Mouse (Mus musculus): ENCODE data around the gene Slc35f1.

- TF ChIP-seq TCF12 (IDR thresholded peaks at IDR 0.05; ENCODE audit: low read depth, low read length) (no peak), CTCF (IDR thresholded peaks at IDR 0.05 in 2 of 3, conservative IDR thresholded peaks at IDR 0.05 in 1 of 3; ENCODE audit: control insufficient read depth in 1 of 3, insufficient read depth in 1 of 3, low read depth in 2 of 3, low read length in 3 of 3, poor library complexity in 1 of 3, severe bottlenecking in 1 of 3) (no peak), MAX (IDR thresholded peaks at IDR 0.05; ENCODE audit: low read length) (no peak), USF1 (IDR thresholded peaks at IDR 0.05; ENCODE audit: low read depth, low read length) (no peak), POLR2A (IDR thresholded peaks at IDR 0.05; ENCODE audit: control insufficient read depth in 1 of 2, insufficient read depth in 1 of 2, low read depth in 1 of 2, low read length in 2 of 2, poor library complexity in 1 of 2) (no peak), KAT2A (conservative IDR thresholded peaks at IDR 0.05; ENCODE audit: low read depth, low read length) (no peak), RAD21 (IDR thresholded peaks at IDR 0.05; ENCODE audit: low read depth, low read length) (no peak), GATA1 (IDR thresholded peaks at IDR 0.05; ENCODE audit: low read depth, low read length) (no peak), ETS1 (IDR thresholded peaks at IDR 0.05; ENCODE audit: low read depth, low read length) (no peak)
Observed at GRCm38 (mm10) chr10:52743831-52744230, 53.5 kb downstream of the Slc35f1 start.

All from MEL (cell line).